Mouse (Mus musculus): ENCODE measurements around the gene Bik.

GRCm38 (mm10) chr15:83563857-83564651 lies 37.4 kb downstream of the Bik start:
- no peak for TF ChIP-seq CTCF (IDR thresholded peaks at IDR 0.05; ENCODE audit: extremely low read depth, insufficient read depth, insufficient read length, insufficient replicate concordance)
- TF ChIP-seq POLR2A (IDR thresholded peaks at IDR 0.05; ENCODE audit: low read depth, low read length): no peak
